Mouse (Mus musculus): ENCODE measurements around the gene Cdca5. TPM values are rescaled to one million over a fixed set of nuclear protein-coding genes. Genes with fewer than 3 reads are reported as not detected.
A peak's percentile ranks its signal among the peaks of the same experiment; 100 is the strongest.

Gene Cdca5
- polyA plus RNA-seq, 1 experiment from 2014 or later: 47.2 TPM

GRCm38 (mm10) chr19:6082156-6082555, 2.6 kb upstream of the Cdca5 start, which contains the start of gene Gm28374:
Gm28374 (minus strand) TSS chr19:6082256.
- Histone ChIP-seq H3K4me2 (no peak within 1 kb of the TSS), H3K4me3 (no peak within 1 kb of the TSS), H3K36me3 (peaks cover 38% of the 10 kb centered on the region), H3K27me3 (no peaks in the 10 kb centered on the region), H3K9me3 (no peaks in the 10 kb centered on the region), H3K4me1 (peaks cover 31% of the 10 kb centered on the region), H3K27ac (no peak within 1 kb of the TSS), H3K9ac (no peak within 1 kb of the TSS)
- no peak for ATAC-seq (ENCODE audit: borderline replicate concordance, extremely low read depth, low FRiP score, low TSS enrichment)
- 79% methylated on average over 9 of the region's 9 CpGs for WGBS

- H3K9ac ChIP-seq: peak overlapping the region; percentile 64
Observed at GRCm38 (mm10) chr19:6085417-6085879, 665 bp downstream of the Cdca5 start.

GRCm38 (mm10) chr19:6088841-6089240, 4.1 kb downstream of the Cdca5 start:
- Histone ChIP-seq H3K36me3 (peaks cover 69% of the 10 kb centered on the region), H3K27ac (no peak overlapping the region), H3K4me3 (no peak overlapping the region), H3K27me3 (no peaks in the 10 kb centered on the region), H3K4me1 (peaks cover 15% of the 10 kb centered on the region), H3K9me3 (no peaks in the 10 kb centered on the region), H3K4me2 (no peak overlapping the region), H3K9ac (no peak overlapping the region)
- ATAC-seq (ENCODE audit: borderline replicate concordance, extremely low read depth, low FRiP score, low TSS enrichment): no peak
- WGBS: 91% methylated on average over 13 of the region's 13 CpGs

More at GRCm38 (mm10) chr19:6085417-6085879, 665 bp downstream of the Cdca5 start:
- H3K4me3 ChIP-seq: peak overlapping the region; percentile 62
- ATAC-seq (ENCODE audit: borderline replicate concordance, extremely low read depth, low FRiP score, low TSS enrichment): peak; percentile 66; the same call in 1 of the 2 replicates
- peaks cover 64% of the 10 kb centered on the region for H3K36me3 ChIP-seq
- H3K4me1 ChIP-seq: peaks cover 22% of the 10 kb centered on the region
- no peaks in the 10 kb centered on the region for H3K27me3 ChIP-seq
- peak overlapping the region; percentile 66 for H3K4me2 ChIP-seq
- no peaks in the 10 kb centered on the region for H3K9me3 ChIP-seq
- WGBS: under 1% methylated on average over 17 of the region's 17 CpGs
- H3K27ac ChIP-seq: peak overlapping the region; percentile 32

GRCm38 (mm10) chr19:6094119-6094518, 9.3 kb downstream of the Cdca5 start, which contains the start of gene AC131692.1:
AC131692.1 (plus strand) TSS chr19:6094419.
- H3K4me3 ChIP-seq: no peak within 1 kb of the TSS
- no peak within 1 kb of the TSS for H3K9ac ChIP-seq
- H3K4me2 ChIP-seq: no peak within 1 kb of the TSS
- no peaks in the 10 kb centered on the region for H3K9me3 ChIP-seq
- no peak within 1 kb of the TSS for H3K27ac ChIP-seq
- no peaks in the 10 kb centered on the region for H3K4me1 ChIP-seq
- no peak for ATAC-seq (ENCODE audit: borderline replicate concordance, extremely low read depth, low FRiP score, low TSS enrichment)
- H3K27me3 ChIP-seq: no peaks in the 10 kb centered on the region
- WGBS: 87% methylated on average over 7 of the region's 7 CpGs
- peaks cover 60% of the 10 kb centered on the region for H3K36me3 ChIP-seq

- H3K36me3 ChIP-seq: peaks cover 24% of the 10 kb centered on the region
- no peak overlapping the region for H3K4me3 ChIP-seq
- H3K4me2 ChIP-seq: no peak overlapping the region
- no peak overlapping the region for H3K9ac ChIP-seq
- no peaks in the 10 kb centered on the region for H3K27me3 ChIP-seq
- H3K27ac ChIP-seq: no peak overlapping the region
- H3K4me1 ChIP-seq: no peaks in the 10 kb centered on the region
- ATAC-seq (ENCODE audit: borderline replicate concordance, extremely low read depth, low FRiP score, low TSS enrichment): no peak
- no peaks in the 10 kb centered on the region for H3K9me3 ChIP-seq
- 73% methylated on average over 3 of the region's 3 CpGs for WGBS
Observed at GRCm38 (mm10) chr19:6097847-6098246, 13.1 kb downstream of the Cdca5 start.

- H3K4me3 ChIP-seq: no peak overlapping the region
- no peaks in the 10 kb centered on the region; the same call in 1 of the 2 replicates for H3K36me3 ChIP-seq
- H3K9ac ChIP-seq: no peak overlapping the region
- H3K27ac ChIP-seq: no peak overlapping the region
- H3K4me1 ChIP-seq: no peaks in the 10 kb centered on the region
- no peaks in the 10 kb centered on the region for H3K9me3 ChIP-seq
- ATAC-seq (ENCODE audit: borderline replicate concordance, extremely low read depth, low FRiP score, low TSS enrichment): no peak
- no peaks in the 10 kb centered on the region for H3K27me3 ChIP-seq
- no peak overlapping the region for H3K4me2 ChIP-seq
- 57% methylated on average over 6 of the region's 6 CpGs for WGBS
Observed at GRCm38 (mm10) chr19:6101186-6101585, 16.4 kb downstream of the Cdca5 start.

- ATAC-seq (ENCODE audit: borderline replicate concordance, extremely low read depth, low FRiP score, low TSS enrichment): no peak
- no peaks in the 10 kb centered on the region for H3K9me3 ChIP-seq
- no peaks in the 10 kb centered on the region; the same call in 1 of the 2 replicates for H3K36me3 ChIP-seq
- H3K4me2 ChIP-seq: no peak overlapping the region
- H3K9ac ChIP-seq: no peak overlapping the region
- no peaks in the 10 kb centered on the region for H3K4me1 ChIP-seq
- H3K27ac ChIP-seq: no peak overlapping the region
- 71% methylated on average over 6 of the region's 6 CpGs for WGBS
- H3K4me3 ChIP-seq: no peak overlapping the region
- H3K27me3 ChIP-seq: no peaks in the 10 kb centered on the region
Observed at GRCm38 (mm10) chr19:6102169-6102853, 17.5 kb downstream of the Cdca5 start.

GRCm38 (mm10) chr19:6104476-6104875, 19.7 kb downstream of the Cdca5 start:
- H3K9ac ChIP-seq: no peak overlapping the region
- H3K4me2 ChIP-seq: no peak overlapping the region
- ATAC-seq (ENCODE audit: borderline replicate concordance, extremely low read depth, low FRiP score, low TSS enrichment): no peak
- H3K4me1 ChIP-seq: no peaks in the 10 kb centered on the region
- no peaks in the 10 kb centered on the region for H3K9me3 ChIP-seq
- no peaks in the 10 kb centered on the region for H3K36me3 ChIP-seq
- no peak overlapping the region for H3K4me3 ChIP-seq
- no peak overlapping the region for H3K27ac ChIP-seq
- no peaks in the 10 kb centered on the region for H3K27me3 ChIP-seq
- WGBS: 75% methylated on average over 4 of the region's 4 CpGs

- no peak for ATAC-seq (ENCODE audit: borderline replicate concordance, extremely low read depth, low FRiP score, low TSS enrichment)
- Histone ChIP-seq H3K4me1 (no peaks in the 10 kb centered on the region), H3K27ac (no peak within 1 kb of the TSS), H3K9ac (no peak within 1 kb of the TSS), H3K9me3 (no peaks in the 10 kb centered on the region), H3K4me2 (no peak within 1 kb of the TSS), H3K4me3 (no peak within 1 kb of the TSS), H3K36me3 (no peaks in the 10 kb centered on the region), H3K27me3 (no peaks in the 10 kb centered on the region)
- 82% methylated on average over 7 of the region's 7 CpGs for WGBS
Observed at GRCm38 (mm10) chr19:6105586-6105985, 20.8 kb downstream of the Cdca5 start, which contains the start of gene Naaladl1. Naaladl1 (plus strand) TSS chr19:6105782.

GRCm38 (mm10) chr19:6113116-6113515, 28.3 kb downstream of the Cdca5 start:
- H3K9me3 ChIP-seq: no peaks in the 10 kb centered on the region
- 29% methylated on average over 6 of the region's 6 CpGs for WGBS
- no peak overlapping the region for H3K4me3 ChIP-seq
- H3K36me3 ChIP-seq: peaks cover 25% of the 10 kb centered on the region
- H3K27ac ChIP-seq: no peak overlapping the region
- H3K4me1 ChIP-seq: peaks cover 14% of the 10 kb centered on the region
- no peak overlapping the region for H3K4me2 ChIP-seq
- no peaks in the 10 kb centered on the region for H3K27me3 ChIP-seq
- no peak for ATAC-seq (ENCODE audit: borderline replicate concordance, extremely low read depth, low FRiP score, low TSS enrichment)
- H3K9ac ChIP-seq: no peak overlapping the region

- peaks cover 25% of the 10 kb centered on the region for H3K36me3 ChIP-seq
- no peaks in the 10 kb centered on the region for H3K27me3 ChIP-seq
- 0 out of 2 replicates have a peak overlapping the region, but pooled peaks have one; percentile 6 for H3K4me3 ChIP-seq
- no peak overlapping the region for H3K27ac ChIP-seq
- peaks cover 22% of the 10 kb centered on the region for H3K4me1 ChIP-seq
- no peaks in the 10 kb centered on the region for H3K9me3 ChIP-seq
- H3K4me2 ChIP-seq: peak overlapping the region; percentile 85; the same call in 1 of the 2 replicates
- no peak for ATAC-seq (ENCODE audit: borderline replicate concordance, extremely low read depth, low FRiP score, low TSS enrichment)
- 87% methylated on average over 15 of the region's 15 CpGs for WGBS
- H3K9ac ChIP-seq: 0 out of 2 replicates have a peak overlapping the region, but pooled peaks have one; percentile 2
Observed at GRCm38 (mm10) chr19:6116113-6116850, 31.5 kb downstream of the Cdca5 start.
